Mouse (Mus musculus) limb, embryonic 11.5 days (tissue): Measurements from ENCODE around the gene Cadm2. TPM values are rescaled to one million over a fixed set of nuclear protein-coding genes. Genes with fewer than 3 reads are reported as not detected.
A peak's percentile ranks its signal among the peaks of the same experiment; 100 is the strongest.

ENCODE experiments used
- ATAC-seq: fragments of 200-750 bp; cut with Nextera tagmentation; 2 replicates; pipeline ENCODE4 v1.8.0; 2017; ENCODE audit warnings: low read depth; ENCODE audit not compliant: insufficient number of reproducible peaks, low FRiP score, low TSS enrichment
- DNase-seq: peaks from one replicate; pipeline ENCODE4 v3.0.0-alpha.2; 2015; ENCODE audit warnings: low spot score
- H3K27ac ChIP-seq: fragments of 300-500 bp; sonication (generic); replicated peaks from 2 replicates; pipeline ENCODE4 v1.5.1; 2014; ENCODE audit warnings: low read depth, mild to moderate bottlenecking, low read length
- H3K27me3 ChIP-seq: fragments of 300-500 bp; sonication (generic); 2 replicates; pipeline ENCODE4 v1.6.1; 2014; ENCODE audit warnings: mild to moderate bottlenecking, low read length, mixed read lengths; ENCODE audit not compliant: control insufficient read depth, insufficient read depth
- H3K36me3 ChIP-seq: fragments of 300-500 bp; sonication (generic); 2 replicates; pipeline ENCODE4 v1.6.1; 2014; ENCODE audit warnings: mild to moderate bottlenecking, low read length, moderate library complexity, mixed read lengths; ENCODE audit not compliant: control insufficient read depth, insufficient read depth
- H3K4me1 ChIP-seq: fragments of 300-500 bp; sonication (generic); 2 replicates; pipeline ENCODE4 v1.6.1; 2014; ENCODE audit warnings: low read length, mixed read lengths; ENCODE audit not compliant: control insufficient read depth, insufficient read depth
- H3K4me2 ChIP-seq: fragments of 300-500 bp; sonication (generic); 2 replicates; pipeline ENCODE4 v1.6.1; 2014; ENCODE audit warnings: low read depth, mild to moderate bottlenecking, moderate library complexity; ENCODE audit not compliant: severe bottlenecking
- H3K4me3 ChIP-seq: fragments of 300-500 bp; sonication (generic); 2 replicates; pipeline ENCODE4 v1.5.1; 2014; ENCODE audit warnings: low read depth, low read length
- H3K9ac ChIP-seq: fragments of 300-500 bp; sonication (generic); 2 replicates; pipeline ENCODE4 v1.6.1; 2014; ENCODE audit warnings: mild to moderate bottlenecking, low read length
- H3K9me3 ChIP-seq: fragments of 300-500 bp; sonication (generic); 2 replicates; pipeline ENCODE4 v1.6.1; 2016; ENCODE audit warnings: low read length; ENCODE audit not compliant: control insufficient read depth
- WGBS: fragments of 180-500 bp; shearing (Covaris S2); extraction: QIAGEN DNeasy Blood & Tissue Kit; methylation state at CpG from one replicate; pipeline ENCODE4 v1.1.7; 2014; 5-methylcytosine and 5-hydroxymethylcytosine counted together
- polyA plus RNA-seq: library from polyadenylated mRNA; unstranded; fragments of >200 nt; fragmentation: Nextera tagmentation; extraction: Ambion mirVana; gene quantifications from 2 replicates; pipeline ENCODE4 v1.2.1, GENCODE M21; 2014

The Cadm2 gene
- polyA plus RNA-seq, 1 experiment from 2014 or later: 2.8 TPM

DNA sequence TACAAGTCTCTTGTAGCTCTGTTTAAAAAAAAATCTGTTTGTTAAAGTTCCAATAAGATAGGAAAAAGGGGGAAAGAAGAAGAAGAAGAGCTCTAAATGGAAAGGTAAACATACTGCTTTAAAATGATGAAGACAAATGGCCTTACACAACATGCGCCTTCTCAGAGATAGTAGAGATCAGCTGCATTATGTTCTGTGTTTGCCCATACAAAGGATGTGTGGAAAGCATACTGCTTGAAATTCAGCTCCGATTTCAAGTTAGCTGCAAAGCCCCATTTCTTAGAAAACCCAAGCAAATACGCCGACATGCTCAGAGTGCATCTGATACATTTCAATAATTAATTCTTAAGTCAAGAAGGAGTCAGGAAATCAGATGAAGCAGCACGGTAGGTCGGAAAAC, 684.4 kb downstream of the Cadm2 start:
- Histone ChIP-seq H3K27me3 (no peaks in the 10 kb centered on the region), H3K36me3 (no peaks in the 10 kb centered on the region), H3K9ac (no peak overlapping the region), H3K4me1 (no peaks in the 10 kb centered on the region), H3K9me3 (no peaks in the 10 kb centered on the region), H3K4me3 (no peak overlapping the region), H3K27ac (no peak overlapping the region), H3K4me2 (no peak overlapping the region)
- DNase-seq: no peak
- ATAC-seq: no peak
- WGBS: 92% methylated on average over 6 of the region's 6 CpGs

GRCm38 (mm10) chr16:66925517-66925916, 695.2 kb downstream of the Cadm2 start:
- Histone ChIP-seq H3K4me1 (no peaks in the 10 kb centered on the region), H3K27ac (no peak overlapping the region), H3K36me3 (no peaks in the 10 kb centered on the region), H3K4me2 (no peak overlapping the region), H3K4me3 (no peak overlapping the region), H3K9me3 (no peaks in the 10 kb centered on the region), H3K9ac (no peak overlapping the region), H3K27me3 (no peaks in the 10 kb centered on the region)
- ATAC-seq (no peak), DNase-seq (no peak)
- WGBS: 66% methylated on average over 1 of the region's 1 CpGs

DNA sequence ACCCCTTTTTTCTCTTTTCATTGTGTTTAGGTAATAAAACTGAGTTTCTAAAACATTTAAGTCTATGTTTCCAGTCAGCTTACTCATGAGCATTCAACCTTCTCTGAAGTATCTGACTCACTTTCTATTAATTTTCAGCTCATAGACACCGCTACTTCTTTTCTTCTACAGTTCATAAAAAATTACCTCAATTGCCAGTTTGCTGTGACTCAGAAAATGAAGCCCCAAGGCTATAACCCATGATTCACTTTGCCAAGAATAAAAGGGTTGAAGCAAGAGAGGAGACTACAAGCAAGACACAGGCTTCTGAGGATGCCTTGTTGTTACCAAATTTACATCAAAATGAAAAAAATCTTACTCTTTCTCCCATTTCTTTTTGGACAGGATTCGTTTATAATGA, 698.0 kb downstream of the Cadm2 start:
- no peaks in the 10 kb centered on the region for H3K27me3 ChIP-seq
- no peak overlapping the region for H3K4me3 ChIP-seq
- no peak overlapping the region for H3K27ac ChIP-seq
- H3K4me2 ChIP-seq: no peak overlapping the region
- no peaks in the 10 kb centered on the region for H3K36me3 ChIP-seq
- ATAC-seq (no peak), DNase-seq (no peak)
- no peak overlapping the region for H3K9ac ChIP-seq
- 84% methylated on average over 2 of the region's 2 CpGs for WGBS
- no peaks in the 10 kb centered on the region for H3K9me3 ChIP-seq
- H3K4me1 ChIP-seq: no peaks in the 10 kb centered on the region

- Histone ChIP-seq H3K36me3 (no peaks in the 10 kb centered on the region), H3K4me1 (no peaks in the 10 kb centered on the region), H3K4me2 (no peak overlapping the region), H3K27ac (no peak overlapping the region), H3K4me3 (no peak overlapping the region), H3K9me3 (no peaks in the 10 kb centered on the region), H3K27me3 (no peaks in the 10 kb centered on the region), H3K9ac (no peak overlapping the region)
- ATAC-seq (no peak), DNase-seq (no peak)
- WGBS: 74% methylated on average over 1 of the region's 1 CpGs
Measured at GRCm38 (mm10) chr16:66921414-66921915, 699.2 kb downstream of the Cadm2 start.

DNA sequence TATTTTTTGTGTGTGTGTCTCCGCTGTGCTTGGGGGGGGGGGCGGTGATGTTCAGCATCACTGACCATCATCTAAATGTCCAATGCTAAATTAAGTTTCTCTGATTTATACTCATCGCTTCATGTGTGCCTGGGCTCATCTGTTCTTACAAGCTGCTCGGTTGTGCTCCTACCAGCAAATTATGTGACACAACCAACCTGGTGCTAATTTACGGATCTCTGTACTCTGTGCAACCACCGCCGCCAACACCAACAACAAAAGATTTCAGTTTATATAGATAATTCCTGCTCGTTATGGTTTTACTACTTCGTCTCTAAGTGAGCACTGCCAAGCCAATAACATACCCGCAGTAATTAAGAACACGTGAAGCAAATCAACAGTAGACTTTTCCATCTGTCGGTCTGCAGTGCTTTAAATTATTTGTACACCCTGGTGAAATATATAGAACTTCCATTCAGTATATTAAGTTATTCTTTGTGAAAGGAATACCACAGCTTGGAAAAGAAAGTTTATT, 700.8 kb downstream of the Cadm2 start:
- 28% methylated on average over 12 of the region's 12 CpGs for WGBS
- Histone ChIP-seq H3K4me1 (no peaks in the 10 kb centered on the region), H3K9ac (no peak overlapping the region), H3K27me3 (no peaks in the 10 kb centered on the region), H3K27ac (no peak overlapping the region), H3K4me2 (no peak overlapping the region), H3K9me3 (no peaks in the 10 kb centered on the region), H3K36me3 (no peaks in the 10 kb centered on the region), H3K4me3 (no peak overlapping the region)
- ATAC-seq (peak; percentile 73; the same call in 1 of the 2 replicates), DNase-seq (peak; percentile 34)

DNA sequence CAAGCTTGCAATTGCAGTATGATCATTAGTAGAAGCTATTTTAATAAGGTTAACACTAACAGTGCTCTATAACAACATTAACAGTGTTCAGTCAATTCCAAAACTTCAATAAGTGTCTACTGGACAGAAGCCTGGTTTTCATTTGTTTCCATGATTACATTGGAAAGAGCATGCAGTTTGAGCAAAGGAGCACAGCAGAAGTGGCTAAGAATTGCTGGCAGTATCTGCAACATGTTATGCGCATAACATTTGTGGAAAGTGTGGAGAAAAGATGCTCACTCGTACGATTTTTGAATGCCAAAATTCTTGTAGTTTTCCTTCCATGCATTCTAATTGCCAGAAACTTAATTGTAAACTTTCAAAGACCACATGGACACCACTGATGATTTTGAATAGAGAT, 718.9 kb downstream of the Cadm2 start:
- Histone ChIP-seq H3K36me3 (no peaks in the 10 kb centered on the region), H3K4me3 (no peak overlapping the region), H3K27ac (no peak overlapping the region), H3K4me1 (no peaks in the 10 kb centered on the region), H3K9me3 (no peaks in the 10 kb centered on the region), H3K9ac (no peak overlapping the region), H3K27me3 (no peaks in the 10 kb centered on the region), H3K4me2 (no peak overlapping the region)
- ATAC-seq (no peak), DNase-seq (no peak)
- 95% methylated on average over 3 of the region's 3 CpGs for WGBS

DNA sequence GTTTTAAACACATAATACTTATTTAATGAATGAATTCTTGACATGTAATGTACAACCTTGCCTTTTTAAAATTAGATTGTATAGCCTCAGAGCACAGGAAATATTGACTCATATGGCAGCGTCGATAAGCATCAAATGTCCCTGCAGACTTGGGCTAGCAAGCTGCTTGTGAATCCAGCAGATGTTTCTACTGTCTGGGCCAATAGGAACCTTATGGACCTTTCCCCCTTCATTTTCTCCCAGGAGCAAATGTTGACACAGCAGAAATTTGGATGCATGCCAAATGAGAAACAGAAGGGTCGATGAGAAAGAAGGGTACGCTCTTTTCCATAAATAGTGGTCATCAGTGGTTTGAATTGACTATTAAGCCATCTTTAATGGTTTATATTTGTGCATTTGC, 720.0 kb downstream of the Cadm2 start:
- Histone ChIP-seq H3K36me3 (no peaks in the 10 kb centered on the region), H3K9me3 (no peaks in the 10 kb centered on the region), H3K27ac (no peak overlapping the region), H3K27me3 (no peaks in the 10 kb centered on the region), H3K4me1 (no peaks in the 10 kb centered on the region), H3K4me3 (no peak overlapping the region), H3K4me2 (no peak overlapping the region), H3K9ac (no peak overlapping the region)
- ATAC-seq: no peak
- WGBS: 74% methylated on average over 4 of the region's 4 CpGs
- no peak for DNase-seq

DNA sequence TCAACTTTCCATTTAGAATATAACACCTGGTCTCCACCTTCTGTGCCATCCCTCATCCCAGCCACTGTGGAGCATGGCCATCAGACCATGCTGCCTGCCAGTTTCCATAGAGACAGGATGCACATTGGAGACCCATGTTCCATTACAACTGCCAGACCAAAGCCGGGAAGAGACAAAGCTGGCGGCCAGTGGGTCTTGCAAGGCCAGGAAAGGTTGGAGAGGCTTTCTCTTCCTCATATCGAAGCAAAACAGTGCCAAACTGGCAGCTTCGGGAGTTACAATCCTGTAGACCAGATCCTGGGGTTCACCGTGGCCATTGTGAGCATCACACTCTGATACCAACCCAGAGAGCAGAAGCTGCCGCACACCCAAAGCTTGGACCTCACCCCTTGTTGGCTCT, 728.3 kb downstream of the Cadm2 start:
- no peaks in the 10 kb centered on the region for H3K36me3 ChIP-seq
- H3K9me3 ChIP-seq: no peaks in the 10 kb centered on the region
- WGBS: 91% methylated on average over 6 of the region's 6 CpGs
- H3K9ac ChIP-seq: no peak overlapping the region
- no peaks in the 10 kb centered on the region for H3K4me1 ChIP-seq
- no peak overlapping the region for H3K4me3 ChIP-seq
- no peak for ATAC-seq
- H3K27ac ChIP-seq: no peak overlapping the region
- H3K4me2 ChIP-seq: no peak overlapping the region
- DNase-seq: no peak
- no peaks in the 10 kb centered on the region for H3K27me3 ChIP-seq

GRCm38 (mm10) chr16:66891559-66892247, 729.0 kb downstream of the Cadm2 start:
- no peak overlapping the region for H3K4me3 ChIP-seq
- H3K9ac ChIP-seq: no peak overlapping the region
- no peaks in the 10 kb centered on the region for H3K36me3 ChIP-seq
- no peak overlapping the region for H3K27ac ChIP-seq
- no peaks in the 10 kb centered on the region for H3K27me3 ChIP-seq
- no peak for ATAC-seq
- H3K4me2 ChIP-seq: no peak overlapping the region
- no peaks in the 10 kb centered on the region for H3K9me3 ChIP-seq
- WGBS: 63% methylated on average over 6 of the region's 6 CpGs
- DNase-seq: no peak
- H3K4me1 ChIP-seq: no peaks in the 10 kb centered on the region
